Mouse (Mus musculus) natural killer cell, adult 2 months (primary cell): ENCODE data around the gene Gm7247.
"Not testable (repeated sequence)": the region's sequence is repeated elsewhere in the genome, so short reads cannot be mapped to it uniquely, and the experiment has no call there.

ENCODE experiments used
- DNase-seq, 2 experiments: peaks; one replicate each; pipeline ENCODE4 v3.0.0; 2022; ENCODE audit warnings: low spot score in 2 of 2

Gene Gm7247

GRCm38 (mm10) chr14:51361456-51361855 is at the start of gene Gm7247:
Gene Gm7247 (plus strand): TSS chr14:51361756.
- DNase-seq: no peak

DNA sequence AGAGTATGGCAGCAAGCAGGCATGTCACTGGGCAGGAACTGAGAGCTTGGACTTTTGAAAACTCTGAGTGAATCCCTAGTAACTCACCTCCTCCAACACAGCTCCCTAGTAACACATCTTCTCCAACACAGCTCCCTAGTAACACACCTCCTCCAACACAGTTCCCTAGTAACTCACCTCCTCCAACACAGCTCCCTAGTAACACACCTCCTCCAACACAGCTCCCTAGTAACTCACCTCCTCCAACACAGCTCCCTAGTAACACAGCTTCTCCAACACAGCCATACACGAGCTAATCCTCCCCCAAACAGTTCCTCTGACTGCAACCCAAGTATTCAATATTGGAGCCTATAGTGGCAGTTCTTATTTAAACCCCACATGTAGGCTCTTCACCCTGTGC is 37.6 kb upstream of the Gm7247 start:
- DNase-seq: no peak

- no peak for DNase-seq
Measured at GRCm38 (mm10) chr14:51346027-51346426, 15.5 kb upstream of the Gm7247 start.

GRCm38 (mm10) chr14:51358111-51358982 is 3.2 kb upstream of the Gm7247 start:
- no peak for DNase-seq

- no peak for DNase-seq
Measured at GRCm38 (mm10) chr14:51382805-51383204, 21.2 kb downstream of the Gm7247 start.

- DNase-seq: no peak
Measured at GRCm38 (mm10) chr14:51384351-51384750, 22.8 kb downstream of the Gm7247 start.

DNA sequence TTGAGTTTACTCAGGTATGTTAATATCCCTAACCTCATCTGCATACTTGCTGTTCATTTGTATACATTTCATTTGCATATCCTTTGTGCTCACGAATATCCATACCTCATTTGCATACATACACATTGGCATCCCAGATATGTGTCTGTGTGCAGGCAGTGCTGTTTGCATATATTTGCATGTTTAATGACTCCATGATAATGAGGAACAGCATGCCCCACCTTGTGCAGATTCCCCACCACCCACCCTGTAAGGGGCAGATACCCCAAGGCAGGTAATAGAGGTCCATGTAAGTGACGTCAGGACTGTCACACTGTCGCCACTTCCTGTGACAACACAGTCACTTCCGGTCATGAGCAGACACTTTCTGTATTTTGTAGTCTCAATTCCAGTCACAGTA is 24.2 kb downstream of the Gm7247 start:
- DNase-seq: no peak

- no peak for DNase-seq
Measured at GRCm38 (mm10) chr14:51387768-51388167, 26.2 kb downstream of the Gm7247 start.

DNA sequence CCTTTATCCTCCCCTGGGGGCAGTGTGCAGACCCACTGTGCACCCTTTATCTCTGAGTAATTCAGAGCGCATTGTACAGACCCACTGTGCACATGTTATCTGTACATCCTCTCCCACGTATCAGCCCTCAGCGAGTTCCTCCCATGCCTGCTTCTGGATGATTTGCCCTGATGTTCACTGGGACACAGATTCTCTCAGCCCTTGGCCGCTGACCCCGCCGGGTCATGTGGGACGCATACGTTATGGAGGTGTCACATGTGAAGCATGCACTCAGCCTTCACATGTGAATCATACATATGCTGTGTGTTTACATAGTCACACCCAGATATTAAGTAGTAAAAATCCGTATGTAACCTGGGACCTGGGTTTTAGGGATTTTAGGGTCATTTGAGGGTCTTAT is 26.7 kb downstream of the Gm7247 start:
- DNase-seq: no peak

DNA sequence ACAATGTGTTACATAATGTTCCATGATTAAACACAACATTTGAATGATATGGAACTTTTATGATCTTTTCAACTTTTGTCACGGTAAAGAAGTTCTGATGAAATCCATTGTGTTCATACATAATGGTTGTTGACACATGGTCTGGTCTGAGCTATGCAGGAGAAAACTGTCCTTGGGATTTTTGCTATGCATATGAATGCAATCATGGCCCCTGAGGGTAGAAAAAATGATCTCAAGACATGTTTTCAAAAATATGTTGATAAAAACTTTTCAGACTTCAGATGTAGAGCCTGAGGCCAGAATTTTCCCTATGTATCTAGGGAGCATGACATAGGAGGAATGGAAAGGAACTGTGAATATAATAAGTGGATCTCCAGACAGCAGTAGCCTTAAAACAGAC is 49.0 kb downstream of the Gm7247 start, which contains the start of gene Vmn2r88:
Gene Vmn2r88 (plus strand): TSS at position 301 of the 400 bp plus-strand sequence.
- no peak for DNase-seq

- DNase-seq: no peak
Measured at GRCm38 (mm10) chr14:51423885-51424284, 62.3 kb downstream of the Gm7247 start.

DNA sequence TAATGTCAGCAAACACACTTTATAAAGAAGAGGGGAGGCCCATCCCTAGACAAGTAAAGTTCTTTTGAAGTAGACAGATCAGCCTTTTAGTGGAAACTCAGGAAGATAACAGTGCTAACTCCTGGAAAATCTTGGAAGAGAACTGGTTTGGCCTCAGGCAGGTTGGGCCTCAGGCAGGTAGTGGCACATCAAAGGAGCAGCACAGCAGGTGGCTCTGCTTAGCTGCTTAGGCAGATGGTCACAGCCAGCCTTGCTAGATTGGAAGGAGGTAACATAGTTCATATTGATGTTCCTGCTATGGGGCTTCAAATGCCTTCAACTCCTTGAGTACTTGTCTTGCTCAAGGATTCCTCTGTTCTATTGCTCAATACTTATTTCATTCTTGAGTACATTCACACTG is 68.6 kb downstream of the Gm7247 start:
- not testable (repeated sequence) for DNase-seq

GRCm38 (mm10) chr14:51434546-51434945 is 73.0 kb downstream of the Gm7247 start:
- DNase-seq: no peak

DNA sequence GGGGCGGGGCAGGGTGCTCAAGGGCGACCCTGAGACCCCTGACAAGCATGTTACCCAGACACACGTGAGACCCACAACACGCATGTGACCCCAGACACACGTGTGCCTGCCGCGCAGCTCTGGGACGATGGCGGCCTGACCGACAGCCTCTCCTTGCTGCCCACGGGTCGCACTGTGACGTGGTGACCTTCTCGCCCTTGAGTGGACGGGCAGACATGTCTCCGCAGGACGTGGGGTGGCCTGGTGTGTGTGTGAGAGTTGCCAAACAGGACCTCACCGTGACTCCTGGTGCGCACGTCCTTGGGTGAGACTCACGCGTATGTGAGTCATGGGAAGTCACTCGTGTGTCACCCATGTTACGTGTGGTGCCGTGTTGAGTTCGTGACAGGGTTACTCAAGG is 73.5 kb downstream of the Gm7247 start:
- no peak for DNase-seq

- no peak for DNase-seq
Measured at GRCm38 (mm10) chr14:51438955-51439354, 77.4 kb downstream of the Gm7247 start.

DNA sequence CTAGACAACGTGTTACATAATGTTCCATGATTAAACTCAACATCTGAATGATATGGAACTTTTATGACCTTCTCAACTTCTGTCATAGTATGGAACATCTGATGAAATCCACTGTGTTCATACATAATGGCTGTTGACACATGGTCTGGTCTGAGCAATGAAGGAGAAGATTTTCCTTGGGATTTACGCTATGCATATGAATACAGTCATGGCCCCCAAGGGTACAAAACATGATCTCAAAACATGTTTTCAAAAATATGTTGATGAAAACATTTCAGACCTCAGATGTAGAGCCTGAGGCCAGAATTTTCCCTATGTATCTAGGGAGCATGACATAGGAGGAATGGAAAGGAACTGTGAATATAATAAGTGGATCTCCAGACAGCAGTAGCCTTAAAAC is 90.0 kb downstream of the Gm7247 start, which contains the start of gene Vmn2r89:
Gene Vmn2r89 (plus strand): TSS at position 301 of the 400 bp plus-strand sequence.
- not testable (repeated sequence) for DNase-seq

DNA sequence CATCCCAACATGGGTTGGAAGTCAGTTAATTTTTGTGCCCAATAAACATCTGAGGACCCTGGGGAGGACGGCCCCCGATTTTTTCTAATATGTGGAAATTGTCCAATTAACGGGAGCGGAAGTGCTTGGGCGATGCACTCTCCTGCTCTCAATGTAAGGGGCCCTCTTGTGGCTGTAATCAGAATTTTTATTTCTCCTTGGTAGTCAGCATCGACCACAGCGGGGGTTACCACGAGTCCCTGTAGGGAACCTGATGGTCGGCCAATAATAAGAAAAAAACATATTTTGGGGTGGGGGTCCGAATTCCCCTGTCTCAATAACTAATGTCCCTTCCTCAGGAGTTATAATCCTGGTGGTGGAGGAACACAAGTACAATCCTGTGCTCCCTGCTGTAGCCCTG is 118.7 kb downstream of the Gm7247 start:
- not testable (repeated sequence) for DNase-seq

DNA sequence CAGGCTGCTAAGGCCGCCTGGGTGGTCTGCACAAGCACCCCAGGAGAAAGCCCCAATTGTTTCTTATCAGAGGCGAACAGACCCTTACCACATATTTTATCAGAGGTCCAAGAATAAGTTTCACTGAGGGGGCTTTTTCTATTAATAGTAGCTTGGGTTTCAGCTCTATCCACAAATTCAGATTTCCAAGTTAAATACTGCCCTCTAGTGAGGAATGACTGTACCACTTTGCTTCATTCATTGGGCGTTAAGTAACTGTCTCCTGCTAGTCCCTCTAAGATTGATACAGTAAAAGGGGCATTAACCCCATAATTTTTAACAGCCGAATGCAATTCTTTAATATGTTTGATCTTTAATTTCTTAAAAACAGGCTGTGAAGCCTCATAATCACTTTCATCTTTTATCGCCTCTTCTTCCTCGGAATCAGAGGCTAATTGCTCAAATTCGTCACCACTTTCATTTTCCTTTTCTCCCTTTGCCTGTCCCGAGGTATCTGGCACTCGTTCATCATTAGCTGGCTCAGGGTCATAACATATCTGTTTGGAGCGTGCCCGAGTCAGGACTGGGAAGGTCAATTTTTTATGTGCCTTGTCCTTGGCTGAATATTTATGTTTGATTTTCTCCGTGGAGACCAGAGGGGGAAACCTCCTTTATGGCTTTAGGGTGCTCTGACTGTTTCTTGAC is 119.9 kb downstream of the Gm7247 start:
- DNase-seq: not testable (repeated sequence)

- no peak for DNase-seq
Measured at GRCm38 (mm10) chr14:51482051-51482715, 120.6 kb downstream of the Gm7247 start.

DNA sequence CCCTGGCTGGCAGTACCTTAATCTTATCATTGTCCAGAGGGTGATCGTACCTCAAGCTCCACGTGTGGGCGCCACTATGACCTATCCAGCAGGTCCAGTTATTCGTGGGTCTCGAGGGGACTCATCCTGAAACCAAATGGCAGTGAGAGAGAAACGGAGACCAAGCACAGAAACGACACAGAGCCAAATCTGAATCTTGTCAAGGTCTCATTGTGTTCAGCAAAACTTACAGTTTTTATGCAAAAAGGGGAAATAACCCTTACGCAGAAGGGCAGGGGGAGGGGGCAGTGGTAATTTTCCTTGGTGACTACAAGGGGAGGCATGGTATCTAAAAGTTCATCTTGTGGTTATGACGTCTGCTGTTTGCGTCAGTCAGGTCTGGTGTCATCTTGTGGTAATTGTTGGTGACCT is 121.4 kb downstream of the Gm7247 start:
- DNase-seq: peak; percentile 22 to 41

GRCm38 (mm10) chr14:51483671-51484070 is 122.1 kb downstream of the Gm7247 start:
- DNase-seq: no peak

- DNase-seq: no peak
Measured at GRCm38 (mm10) chr14:51486111-51486510, 124.6 kb downstream of the Gm7247 start.
